Mouse (Mus musculus) thymus, adult 2 months (tissue): ENCODE data around the gene Hyal3. TPM values are rescaled to one million over a fixed set of nuclear protein-coding genes. Genes with fewer than 3 reads are reported as not detected.

Source experiments
- DNase-seq: peaks from one replicate; pipeline ENCODE4 v3.0.0; 2021
- H3K27ac ChIP-seq: fragments of 200-500 bp; 2 replicates; pipeline ENCODE4 v1.5.1; 2012; ENCODE audit warnings: low read length, control low read depth; ENCODE audit not compliant: control insufficient read depth, insufficient read depth
- H3K27me3 ChIP-seq: fragments of 200-500 bp; 2 replicates; pipeline ENCODE4 v1.6.1; 2012; ENCODE audit warnings: mild to moderate bottlenecking, low read length, moderate library complexity, mixed read lengths; ENCODE audit not compliant: control insufficient read depth, insufficient read depth
- H3K36me3 ChIP-seq: fragments of 200-500 bp; 2 replicates; pipeline ENCODE4 v1.6.1; 2012; ENCODE audit warnings: mild to moderate bottlenecking, low read length, moderate library complexity; ENCODE audit not compliant: control insufficient read depth, insufficient read depth
- H3K4me1 ChIP-seq: fragments of 200-500 bp; replicated peaks from 2 replicates; pipeline ENCODE4 v1.6.1; 2012; ENCODE audit warnings: low read length; ENCODE audit not compliant: control insufficient read depth, insufficient read depth
- H3K4me3 ChIP-seq: fragments of 200-500 bp; 2 replicates; pipeline ENCODE4 v1.5.1; 2012; ENCODE audit warnings: mild to moderate bottlenecking, low read length, control low read depth, moderate library complexity; ENCODE audit not compliant: control insufficient read depth, insufficient read depth
- CTCF ChIP-seq: fragments of 200-500 bp; IDR thresholded peaks from 2 replicates; pipeline ENCODE4 v1.5.1; 2012; ENCODE audit warnings: mild to moderate bottlenecking, control low read depth, low read length, moderate library complexity, borderline replicate concordance; ENCODE audit not compliant: control insufficient read depth, poor library complexity, insufficient read depth; ENCODE audit errors: extremely low read depth
- POLR2A ChIP-seq: fragments of 200-500 bp; IDR thresholded peaks from 2 replicates; pipeline ENCODE4 v1.6.1; 2012; ENCODE audit warnings: mild to moderate bottlenecking, low read length, control low read depth, moderate library complexity; ENCODE audit not compliant: control insufficient read depth, poor library complexity, insufficient read depth; ENCODE audit errors: extremely low read depth
- WGBS: fragments of 180-500 bp; shearing (Covaris S2); methylation state at CpG from one replicate; pipeline ENCODE4 v1.1.7; 2018; 5-methylcytosine and 5-hydroxymethylcytosine counted together
- polyA plus RNA-seq: library from polyadenylated mRNA; depleted of rRNA; stranded (reverse); fragments of >200 nt; gene quantifications from 2 replicates; pipeline ENCODE4 v1.2.3, GENCODE M21; 2012

Hyal3 gene
- polyA plus RNA-seq, 1 experiment: 2.4 TPM

DNA sequence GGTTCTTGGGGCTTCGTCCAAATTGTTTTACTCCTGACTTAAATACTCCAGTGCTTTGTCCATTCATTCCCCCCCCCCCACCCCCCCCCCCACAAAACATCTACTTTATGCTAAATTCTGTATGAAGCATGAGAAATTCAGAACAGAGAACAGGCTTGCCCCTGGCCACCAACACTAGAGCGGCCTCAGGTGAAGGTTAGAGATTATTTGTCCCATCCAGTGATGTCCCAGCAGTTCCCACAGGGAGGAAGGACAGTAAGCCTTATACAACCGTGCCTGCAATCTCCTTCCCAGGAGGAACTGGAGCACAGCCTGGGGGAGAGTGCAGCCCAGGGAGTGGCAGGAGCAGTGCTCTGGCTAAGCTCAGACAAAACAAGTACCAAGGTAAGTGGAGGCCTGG is 2.0 kb upstream of the Hyal3 start, which contains the start of gene Naa80:
Gene Naa80 (plus strand): TSS at position 301 of the 400 bp plus-strand sequence.
- Histone ChIP-seq H3K4me1 (peaks cover 10% of the 10 kb centered on the region), H3K36me3 (no peaks in the 10 kb centered on the region), H3K27ac (no peak within 1 kb of the TSS), H3K4me3 (no peak within 1 kb of the TSS), H3K27me3 (no peaks in the 10 kb centered on the region)
- WGBS: 96% methylated on average over 3 of the region's 3 CpGs
- DNase-seq: no peak
- TF ChIP-seq POLR2A: no peak
- TF ChIP-seq CTCF: no peak

GRCm38 (mm10) chr9:107579023-107579900 is 1.4 kb upstream of the Hyal3 start:
- TF ChIP-seq POLR2A (no peak), CTCF (no peak)
- no peaks in the 10 kb centered on the region for H3K27me3 ChIP-seq
- no peak for DNase-seq
- no peaks in the 10 kb centered on the region for H3K36me3 ChIP-seq
- H3K27ac ChIP-seq: no peak overlapping the region
- H3K4me1 ChIP-seq: peaks cover 10% of the 10 kb centered on the region
- no peak overlapping the region for H3K4me3 ChIP-seq
- 94% methylated on average over 14 of the region's 14 CpGs for WGBS

GRCm38 (mm10) chr9:107581584-107581983 is 966 bp downstream of the Hyal3 start:
- TF ChIP-seq CTCF (no peak), POLR2A (no peak)

GRCm38 (mm10) chr9:107582509-107583062 is 2.0 kb downstream of the Hyal3 start:
- TF ChIP-seq POLR2A (no peak), CTCF (no peak)
- no peak for DNase-seq
- 88% methylated on average over 7 of the region's 7 CpGs for WGBS
- no peaks in the 10 kb centered on the region for H3K27me3 ChIP-seq
- H3K4me1 ChIP-seq: peaks cover 14% of the 10 kb centered on the region
- no peak overlapping the region for H3K4me3 ChIP-seq
- H3K36me3 ChIP-seq: no peaks in the 10 kb centered on the region
- no peak overlapping the region for H3K27ac ChIP-seq

More at GRCm38 (mm10) chr9:107581584-107581983, 966 bp downstream of the Hyal3 start:
- no peak for DNase-seq
- H3K27ac ChIP-seq: no peak overlapping the region
- WGBS: 51% methylated on average over 4 of the region's 4 CpGs
- H3K4me3 ChIP-seq: no peak overlapping the region
- H3K36me3 ChIP-seq: no peaks in the 10 kb centered on the region
- peaks cover 12% of the 10 kb centered on the region for H3K4me1 ChIP-seq
- no peaks in the 10 kb centered on the region for H3K27me3 ChIP-seq

DNA sequence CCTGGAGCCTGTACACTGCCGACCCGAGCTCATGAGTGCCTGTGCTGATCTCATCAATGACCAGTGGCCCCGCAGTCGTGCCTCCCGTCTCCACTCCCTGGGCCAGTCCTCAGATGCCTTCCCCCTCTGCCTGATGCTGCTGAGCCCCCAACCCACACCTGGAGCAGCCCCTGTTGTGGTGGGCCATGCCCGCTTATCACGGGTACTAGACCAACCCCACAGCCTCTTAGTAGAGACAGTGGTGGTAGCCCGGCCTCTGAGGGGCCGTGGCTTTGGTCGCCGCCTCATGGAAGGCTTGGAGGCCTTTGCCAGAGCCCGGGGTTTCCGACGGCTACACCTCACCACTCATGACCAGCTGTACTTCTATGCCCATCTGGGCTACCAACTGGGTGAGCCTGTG is 2.6 kb downstream of the Hyal3 start:
- Histone ChIP-seq H3K27ac (no peak overlapping the region), H3K4me1 (peaks cover 18% of the 10 kb centered on the region), H3K36me3 (no peaks in the 10 kb centered on the region), H3K27me3 (no peaks in the 10 kb centered on the region), H3K4me3 (no peak overlapping the region)
- no peak for DNase-seq
- WGBS: 93% methylated on average over 14 of the region's 14 CpGs
- TF ChIP-seq CTCF (no peak), POLR2A (no peak)

DNA sequence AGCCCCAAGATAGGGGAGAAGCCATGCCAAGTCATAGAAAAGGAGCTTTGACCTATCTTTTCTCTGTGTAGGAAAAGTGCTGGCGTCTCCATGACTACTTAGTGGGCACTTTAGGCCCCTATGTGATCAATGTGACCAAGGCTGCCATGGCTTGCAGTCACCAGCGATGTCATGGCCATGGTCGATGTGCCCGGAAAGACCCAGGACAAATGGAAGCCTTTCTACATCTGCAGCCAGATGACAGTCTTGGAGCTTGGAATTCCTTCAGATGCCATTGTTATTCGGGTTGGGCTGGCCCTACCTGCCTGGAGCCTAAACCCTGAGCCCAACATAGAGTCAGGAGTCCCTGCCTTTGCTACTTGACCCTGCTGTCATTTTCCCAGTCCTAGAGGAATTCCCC is 5.9 kb downstream of the Hyal3 start:
- DNase-seq: no peak
- no peaks in the 10 kb centered on the region for H3K27me3 ChIP-seq
- TF ChIP-seq POLR2A (no peak), CTCF (no peak)
- no peaks in the 10 kb centered on the region for H3K36me3 ChIP-seq
- H3K4me1 ChIP-seq: peaks cover 19% of the 10 kb centered on the region
- no peak overlapping the region for H3K4me3 ChIP-seq
- WGBS: 93% methylated on average over 5 of the region's 5 CpGs
- H3K27ac ChIP-seq: no peak overlapping the region
